Mouse (Mus musculus) kidney, embryonic 16.5 days (tissue): Measurements from ENCODE around the gene Eya2. TPM values are rescaled to one million over a fixed set of nuclear protein-coding genes. Genes with fewer than 3 reads are reported as not detected.

ENCODE experiments used
- ATAC-seq: fragments of 200-750 bp; cut with Nextera tagmentation; 2 replicates; pipeline ENCODE4 v1.8.0; 2017; ENCODE audit warnings: moderate TSS enrichment; ENCODE audit not compliant: low FRiP score, low TSS enrichment
- H3K27ac ChIP-seq: fragments of 300-500 bp; sonication (generic); 2 replicates; pipeline ENCODE4 v1.5.1; 2014; ENCODE audit warnings: low read length
- H3K27me3 ChIP-seq: fragments of 300-500 bp; sonication (generic); 2 replicates; pipeline ENCODE4 v1.6.1; 2014; ENCODE audit warnings: low read length, control low read depth, mixed read lengths; ENCODE audit not compliant: insufficient read depth
- H3K36me3 ChIP-seq: fragments of 300-500 bp; sonication (generic); 2 replicates; pipeline ENCODE4 v1.6.1; 2014; ENCODE audit warnings: low read length, control low read depth, mixed read lengths; ENCODE audit not compliant: insufficient read depth
- H3K4me1 ChIP-seq: fragments of 300-500 bp; sonication (generic); 2 replicates; pipeline ENCODE4 v1.6.1; 2014; ENCODE audit warnings: low read length, control low read depth, mixed read lengths; ENCODE audit not compliant: insufficient read depth
- H3K4me2 ChIP-seq: fragments of 300-500 bp; sonication (generic); replicated peaks from 2 replicates; pipeline ENCODE4 v1.6.1; 2014; ENCODE audit warnings: low read depth, low read length
- H3K4me3 ChIP-seq: fragments of 300-500 bp; sonication (generic); 2 replicates; pipeline ENCODE4 v1.5.1; 2014; ENCODE audit warnings: mild to moderate bottlenecking, low read length
- H3K9ac ChIP-seq: fragments of 300-500 bp; sonication (generic); replicated peaks from 2 replicates; pipeline ENCODE4 v1.6.1; 2014; ENCODE audit warnings: low read length
- H3K9me3 ChIP-seq: fragments of 300-500 bp; sonication (generic); 2 replicates; pipeline ENCODE4 v1.6.1; 2016; ENCODE audit warnings: low read length, control low read depth
- WGBS: fragments of 180-500 bp; shearing (Covaris S2); extraction: QIAGEN DNeasy Blood & Tissue Kit; methylation state at CpG from one replicate; pipeline ENCODE4 v1.1.7; 2014; 5-methylcytosine and 5-hydroxymethylcytosine counted together
- polyA plus RNA-seq: library from polyadenylated mRNA; unstranded; fragments of >200 nt; fragmentation: Nextera tagmentation; extraction: Ambion mirVana; gene quantifications from 2 replicates; pipeline ENCODE4 v1.2.1, GENCODE M21; 2015

Gene Eya2
- polyA plus RNA-seq, 1 experiment from 2014 or later: 6.8 TPM

DNA sequence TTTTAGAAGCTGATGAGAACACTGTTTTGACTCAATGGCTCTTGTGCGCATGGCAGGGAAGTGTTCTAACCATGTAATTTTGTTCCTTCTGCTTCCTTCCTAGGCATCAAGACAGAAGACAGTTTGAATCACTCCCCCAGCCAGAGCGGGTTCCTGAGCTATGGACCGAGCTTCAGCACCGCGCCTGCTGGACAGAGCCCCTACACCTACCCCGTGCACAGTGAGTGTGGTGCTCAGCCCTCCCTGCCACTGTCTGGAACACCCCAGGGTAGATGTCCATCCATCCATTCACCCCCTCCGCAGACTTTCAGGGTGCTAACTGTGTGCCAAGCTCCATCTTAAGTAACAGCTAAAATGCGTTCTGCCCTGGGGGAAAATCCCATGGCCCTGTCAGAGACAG lies 92.7 kb downstream of the Eya2 start:
- H3K9me3 ChIP-seq: no peaks in the 10 kb centered on the region
- H3K4me3 ChIP-seq: no peak overlapping the region
- H3K27me3 ChIP-seq: no peaks in the 10 kb centered on the region
- no peaks in the 10 kb centered on the region for H3K4me1 ChIP-seq
- no peak for ATAC-seq
- no peak overlapping the region for H3K9ac ChIP-seq
- 27% methylated on average over 8 of the region's 8 CpGs for WGBS
- H3K27ac ChIP-seq: no peak overlapping the region
- H3K36me3 ChIP-seq: no peaks in the 10 kb centered on the region
- no peak overlapping the region for H3K4me2 ChIP-seq

DNA sequence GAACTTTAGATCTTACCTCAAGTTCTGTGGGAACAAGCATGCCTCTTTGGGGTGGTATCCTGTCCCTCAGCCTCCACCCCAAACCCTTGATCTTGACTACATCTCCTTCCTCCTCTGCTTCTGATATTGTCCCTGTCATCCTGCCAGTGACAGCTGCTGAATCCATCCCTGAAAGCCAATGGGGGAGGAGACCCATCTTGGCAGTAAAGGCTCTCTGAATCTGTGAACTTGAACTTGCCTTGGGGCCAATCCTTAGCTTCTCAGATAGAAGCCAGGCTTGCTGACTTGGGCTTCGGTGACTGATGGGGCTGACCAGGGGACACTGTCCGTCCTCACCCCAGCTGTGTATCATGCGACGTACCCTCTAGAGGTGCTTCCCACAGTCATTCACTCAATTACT lies 94.1 kb downstream of the Eya2 start:
- Histone ChIP-seq H3K4me1 (no peaks in the 10 kb centered on the region), H3K9ac (no peak overlapping the region), H3K9me3 (no peaks in the 10 kb centered on the region), H3K27ac (no peak overlapping the region), H3K4me2 (no peak overlapping the region), H3K27me3 (no peaks in the 10 kb centered on the region), H3K4me3 (no peak overlapping the region), H3K36me3 (no peaks in the 10 kb centered on the region)
- 88% methylated on average over 4 of the region's 4 CpGs for WGBS
- ATAC-seq: no peak

DNA sequence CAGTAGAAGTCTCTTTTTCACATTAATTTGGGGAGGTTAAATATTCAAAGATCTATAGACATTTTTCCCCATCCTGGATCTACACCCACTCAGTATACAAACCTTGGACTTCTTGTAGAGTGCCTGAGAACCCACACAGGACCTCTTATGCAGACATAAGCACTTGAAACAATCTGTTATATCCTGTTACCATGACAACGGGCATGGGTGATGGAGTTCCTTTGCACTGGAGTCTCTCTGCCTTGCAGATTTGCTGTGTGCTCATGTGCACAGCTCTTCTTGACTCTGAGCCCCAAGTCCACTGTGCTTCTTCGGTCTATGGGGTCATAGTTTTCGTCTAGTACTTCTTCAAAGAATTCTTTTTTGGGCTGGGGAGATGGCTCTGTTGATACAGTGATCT lies 96.2 kb downstream of the Eya2 start:
- Histone ChIP-seq H3K4me3 (no peak overlapping the region), H3K9ac (no peak overlapping the region), H3K9me3 (no peaks in the 10 kb centered on the region), H3K36me3 (no peaks in the 10 kb centered on the region), H3K4me1 (no peaks in the 10 kb centered on the region), H3K4me2 (no peak overlapping the region), H3K27ac (no peak overlapping the region), H3K27me3 (no peaks in the 10 kb centered on the region)
- WGBS: 85% methylated on average over 3 of the region's 3 CpGs
- no peak for ATAC-seq

DNA sequence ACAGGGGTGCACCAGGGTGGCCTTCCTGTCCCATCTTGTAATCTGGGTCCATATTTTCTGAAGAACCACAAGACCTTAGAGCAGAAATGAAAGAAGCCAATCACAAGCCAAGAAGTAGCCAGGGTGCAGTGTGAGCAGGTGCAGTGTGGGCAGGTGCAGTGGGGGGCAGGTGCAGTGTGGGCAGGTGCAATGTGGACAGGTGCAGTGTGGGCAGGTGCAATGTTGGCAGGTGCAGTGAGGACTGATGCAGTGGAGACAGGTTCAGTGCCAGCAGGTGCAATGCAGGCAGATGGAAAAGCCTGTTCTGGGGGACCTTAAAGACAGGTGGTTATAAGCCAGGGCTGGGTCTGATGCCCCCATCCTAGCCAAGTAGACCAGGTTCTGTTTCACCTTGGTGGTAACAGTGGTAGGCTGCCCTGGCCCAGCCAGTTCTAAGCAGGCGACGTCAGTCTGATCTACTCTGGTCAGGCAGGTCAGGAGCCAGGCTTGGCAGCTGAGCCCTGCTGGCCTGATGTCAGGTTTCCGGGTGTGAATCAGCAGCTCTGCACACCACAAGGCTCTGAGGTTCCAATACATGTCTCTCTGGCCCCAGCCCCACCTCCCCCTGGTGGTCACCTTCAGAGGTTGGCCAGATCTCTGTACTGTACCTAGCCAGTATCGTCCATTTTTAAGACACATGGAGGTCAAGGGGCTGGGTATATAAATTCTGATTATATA lies 98.3 kb downstream of the Eya2 start:
- peak; percentile 63 for ATAC-seq
- H3K4me3 ChIP-seq: no peak overlapping the region

DNA sequence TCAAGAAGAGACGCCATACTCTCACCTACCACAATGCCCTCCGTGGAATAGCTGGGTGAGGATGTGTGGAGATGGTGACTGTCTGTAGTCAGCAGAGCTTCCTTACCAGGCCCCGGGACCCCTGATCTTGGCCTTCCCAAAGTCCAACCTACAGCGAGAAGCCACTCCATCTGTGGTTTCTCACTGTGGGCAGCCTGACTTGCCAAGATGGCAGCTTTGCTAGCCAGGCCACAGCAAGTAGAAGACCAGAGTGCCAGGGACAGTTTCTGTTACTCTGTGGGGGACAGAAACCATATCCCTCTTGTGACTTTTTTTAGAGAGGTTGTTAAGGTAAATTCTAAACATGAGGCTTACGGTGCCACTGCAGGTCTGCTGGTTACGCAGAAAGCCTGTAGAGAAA lies 99.9 kb downstream of the Eya2 start:
- no peak overlapping the region for H3K9ac ChIP-seq
- H3K4me2 ChIP-seq: no peak overlapping the region
- ATAC-seq: no peak
- no peaks in the 10 kb centered on the region for H3K27me3 ChIP-seq
- no peaks in the 10 kb centered on the region for H3K9me3 ChIP-seq
- no peak overlapping the region for H3K4me3 ChIP-seq
- H3K4me1 ChIP-seq: no peaks in the 10 kb centered on the region; the same call in 1 of the 2 replicates
- 93% methylated on average over 6 of the region's 6 CpGs for WGBS
- no peak overlapping the region for H3K27ac ChIP-seq
- no peaks in the 10 kb centered on the region for H3K36me3 ChIP-seq

More for the DNA sequence above, 98.3 kb downstream of the Eya2 start:
- Histone ChIP-seq H3K27me3 (no peaks in the 10 kb centered on the region), H3K36me3 (no peaks in the 10 kb centered on the region), H3K4me2 (no peak overlapping the region), H3K4me1 (no peaks in the 10 kb centered on the region), H3K27ac (no peak overlapping the region), H3K9me3 (no peaks in the 10 kb centered on the region), H3K9ac (no peak overlapping the region)
- 43% methylated on average over 4 of the region's 4 CpGs for WGBS

DNA sequence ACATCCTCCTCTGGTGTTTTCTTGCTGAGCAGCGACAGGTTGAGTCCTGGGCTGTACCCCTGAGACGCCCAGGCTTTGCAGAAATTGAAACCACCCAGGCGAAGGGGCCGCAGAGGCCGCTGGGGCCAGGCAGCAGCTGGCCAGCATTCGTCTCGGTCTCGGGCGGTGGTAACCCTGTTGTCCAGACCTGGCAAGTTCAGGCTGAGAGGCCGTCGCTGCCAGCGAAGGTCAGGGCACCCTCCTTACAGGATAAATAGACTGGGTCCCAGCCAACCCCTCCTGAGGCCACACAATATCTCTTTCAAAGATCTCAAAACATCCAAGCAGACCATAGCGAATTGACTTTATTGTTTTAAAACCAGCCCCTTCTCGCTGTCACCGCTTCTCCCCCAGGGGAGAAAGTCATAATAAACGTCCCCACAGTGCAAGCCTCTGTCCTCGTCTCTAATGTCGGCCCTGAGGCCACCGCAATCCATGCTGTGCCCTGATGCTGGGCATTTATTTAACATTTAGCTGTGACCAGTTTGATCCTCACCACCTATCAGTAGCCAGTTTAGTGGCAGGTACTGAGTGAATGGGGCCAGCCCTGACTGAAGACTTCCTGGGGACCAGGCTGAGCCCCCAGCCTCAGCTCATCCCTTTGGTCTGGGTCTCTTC lies 105.5 kb downstream of the Eya2 start:
- H3K4me1 ChIP-seq: peaks cover 5% of the 10 kb centered on the region
- H3K4me3 ChIP-seq: no peak overlapping the region
- 13% methylated on average over 19 of the region's 19 CpGs for WGBS
- H3K4me2 ChIP-seq: no peak overlapping the region
- H3K9ac ChIP-seq: no peak overlapping the region
- H3K9me3 ChIP-seq: no peaks in the 10 kb centered on the region
- H3K27me3 ChIP-seq: no peaks in the 10 kb centered on the region
- ATAC-seq: no peak
- no peaks in the 10 kb centered on the region for H3K36me3 ChIP-seq
- no peak overlapping the region for H3K27ac ChIP-seq

DNA sequence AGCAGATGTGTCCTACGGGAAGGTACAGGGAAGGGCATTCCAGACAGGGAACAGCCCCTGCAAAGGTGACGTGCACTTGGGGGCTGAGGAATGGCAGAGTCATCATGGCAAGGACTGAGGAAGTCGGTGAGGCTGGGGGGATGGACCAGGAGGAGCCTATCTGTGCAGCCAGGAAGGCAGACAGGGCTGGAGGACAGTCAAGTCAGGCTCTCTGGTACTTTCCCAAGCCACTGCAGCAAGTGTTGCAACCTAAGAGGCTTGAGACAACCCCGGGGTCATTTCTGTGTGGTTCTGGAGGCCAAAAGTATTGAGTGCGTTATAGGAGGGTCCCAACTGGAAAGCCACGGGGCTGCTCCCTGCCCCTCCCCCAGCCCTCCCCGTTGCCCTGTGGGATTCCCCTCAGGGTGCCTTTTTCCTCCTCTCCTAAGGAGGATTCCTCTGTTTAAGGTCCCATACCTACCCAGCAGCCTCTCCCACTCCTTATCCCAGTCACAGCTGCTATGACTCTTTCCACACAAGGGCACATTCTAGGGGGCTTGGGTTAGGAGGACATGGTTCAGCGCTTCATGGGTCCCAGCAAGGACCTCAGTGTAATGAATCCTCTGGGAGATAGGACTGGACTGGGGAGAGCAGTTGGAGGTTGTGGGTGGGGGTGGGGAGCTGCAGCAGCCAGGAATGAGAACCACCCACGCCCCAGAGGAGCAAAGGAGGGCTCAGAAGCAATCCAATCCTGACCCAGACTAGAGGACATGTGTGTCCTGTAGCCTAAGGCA lies 108.4 kb downstream of the Eya2 start:
- Histone ChIP-seq H3K27ac (0 out of 2 replicates have a peak overlapping the region, but pooled peaks have one; percentile 19), H3K4me3 (no peak overlapping the region), H3K4me2 (no peak overlapping the region), H3K9ac (no peak overlapping the region), H3K36me3 (no peaks in the 10 kb centered on the region), H3K9me3 (no peaks in the 10 kb centered on the region), H3K4me1 (peaks cover 5% of the 10 kb centered on the region), H3K27me3 (no peaks in the 10 kb centered on the region)
- peak; percentile 93 for ATAC-seq
- 28% methylated on average over 9 of the region's 9 CpGs for WGBS

DNA sequence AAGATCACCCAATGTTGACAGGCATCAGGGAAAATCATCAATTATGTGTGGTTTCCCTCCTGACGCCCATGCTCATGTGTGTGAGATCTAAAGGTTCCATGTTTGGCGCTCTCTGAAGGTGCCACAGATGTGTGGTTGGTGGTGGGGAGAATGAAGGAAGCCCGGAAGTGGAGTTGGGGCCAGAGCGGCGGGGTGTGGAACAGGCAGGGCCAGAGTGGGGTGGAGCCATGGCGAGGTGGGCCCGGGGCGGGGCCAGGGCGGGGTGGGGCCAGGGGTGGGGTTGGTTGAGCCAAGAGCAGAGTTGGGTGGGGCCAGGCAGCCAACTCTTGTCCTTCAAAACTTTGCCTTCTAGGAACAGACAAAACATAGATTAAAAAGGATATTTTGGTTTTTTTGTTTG lies 113.4 kb downstream of the Eya2 start:
- no peak for ATAC-seq
- H3K9ac ChIP-seq: no peak overlapping the region
- no peak overlapping the region for H3K4me3 ChIP-seq
- no peak overlapping the region for H3K27ac ChIP-seq
- 64% methylated on average over 8 of the region's 9 CpGs for WGBS
- H3K27me3 ChIP-seq: no peaks in the 10 kb centered on the region
- no peak overlapping the region for H3K4me2 ChIP-seq
- no peaks in the 10 kb centered on the region for H3K9me3 ChIP-seq
- H3K4me1 ChIP-seq: no peaks in the 10 kb centered on the region
- H3K36me3 ChIP-seq: no peaks in the 10 kb centered on the region

DNA sequence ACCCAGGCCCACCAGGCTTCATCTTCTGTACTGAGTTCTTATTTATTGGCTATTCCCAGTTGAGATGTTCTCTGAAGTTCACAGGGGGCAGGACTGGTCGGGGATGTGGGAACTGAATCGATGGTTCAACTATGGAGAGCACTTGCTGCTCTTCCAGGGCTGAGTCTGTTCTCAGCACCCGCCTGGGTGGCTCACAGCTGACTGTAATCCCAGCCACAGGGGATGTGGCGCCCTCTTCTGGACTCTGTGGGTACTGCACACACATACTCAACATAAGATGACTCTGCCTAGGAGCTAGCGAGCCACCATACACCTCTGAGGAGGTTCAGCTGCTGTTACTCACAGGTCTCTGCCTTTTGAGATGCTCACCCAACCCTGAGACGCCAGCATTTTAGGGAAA lies 121.9 kb downstream of the Eya2 start:
- Histone ChIP-seq H3K9me3 (no peaks in the 10 kb centered on the region), H3K36me3 (no peaks in the 10 kb centered on the region), H3K4me1 (0 out of 2 replicates have a peak, but pooled peaks cover 3% of the 10 kb centered on the region), H3K4me3 (no peak overlapping the region), H3K27ac (no peak overlapping the region), H3K9ac (no peak overlapping the region), H3K4me2 (no peak overlapping the region), H3K27me3 (no peaks in the 10 kb centered on the region)
- WGBS: 87% methylated on average over 6 of the region's 6 CpGs
- ATAC-seq: no peak
